Mouse (Mus musculus): ENCODE measurements around the gene Per2.
"Not testable (repeated sequence)": the region's sequence is repeated elsewhere in the genome, so short reads cannot be mapped to it uniquely, and the experiment has no call there.

Per2 gene

GRCm38 (mm10) chr1:91459059-91459809, at the start of gene Per2:
Gene Per2, minus strand, starts transcription at chr1:91459324.
- DNase-seq (ENCODE audit: low spot score in 2 of 2) = peak; percentile 99

GRCm38 (mm10) chr1:91504615-91505014, 45.5 kb upstream of the Per2 start:
- DNase-seq (ENCODE audit: low spot score in 2 of 2) = no peak

- no peak for DNase-seq (ENCODE audit: low spot score in 2 of 2)
Observed at GRCm38 (mm10) chr1:91498579-91498978, 39.5 kb upstream of the Per2 start.

- no peak for DNase-seq (ENCODE audit: low spot score in 2 of 2)
Observed at GRCm38 (mm10) chr1:91495321-91495720, 36.2 kb upstream of the Per2 start.

GRCm38 (mm10) chr1:91494457-91495140, 35.5 kb upstream of the Per2 start, which contains the start of gene Traf3ip1:
Gene Traf3ip1, plus strand, starts transcription at chr1:91494647.
- peak; percentile 79 to 90 for DNase-seq (ENCODE audit: low spot score in 2 of 2)

GRCm38 (mm10) chr1:91493938-91494337, 34.8 kb upstream of the Per2 start:
- no peak for DNase-seq (ENCODE audit: low spot score in 2 of 2)

- DNase-seq (ENCODE audit: low spot score in 2 of 2) = no peak
Observed at GRCm38 (mm10) chr1:91492740-91493139, 33.6 kb upstream of the Per2 start.

GRCm38 (mm10) chr1:91490322-91490721, 31.2 kb upstream of the Per2 start:
- no peak for DNase-seq (ENCODE audit: low spot score in 2 of 2)

GRCm38 (mm10) chr1:91486165-91486564, 27.0 kb upstream of the Per2 start:
- DNase-seq (ENCODE audit: low spot score in 2 of 2) = no peak

GRCm38 (mm10) chr1:91485422-91485821, 26.3 kb upstream of the Per2 start:
- no peak for DNase-seq (ENCODE audit: low spot score in 2 of 2)

- no peak for DNase-seq (ENCODE audit: low spot score in 2 of 2)
Observed at GRCm38 (mm10) chr1:91484011-91484346, 24.9 kb upstream of the Per2 start.

- DNase-seq (ENCODE audit: low spot score in 2 of 2) = peak; percentile 65 to 73
Observed at GRCm38 (mm10) chr1:91483304-91484010, 24.3 kb upstream of the Per2 start.

- no peak for DNase-seq (ENCODE audit: low spot score in 2 of 2)
Observed at GRCm38 (mm10) chr1:91482616-91483211, 23.6 kb upstream of the Per2 start.

GRCm38 (mm10) chr1:91478958-91479357, 19.8 kb upstream of the Per2 start:
- no peak for DNase-seq (ENCODE audit: low spot score in 2 of 2)

GRCm38 (mm10) chr1:91478145-91478544, 19.0 kb upstream of the Per2 start:
- not testable (repeated sequence) for DNase-seq (ENCODE audit: low spot score in 2 of 2)

GRCm38 (mm10) chr1:91469888-91470419, 10.8 kb upstream of the Per2 start:
- no peak for DNase-seq (ENCODE audit: low spot score in 2 of 2)

GRCm38 (mm10) chr1:91466186-91466585, 7.1 kb upstream of the Per2 start:
- no peak for DNase-seq (ENCODE audit: low spot score in 2 of 2)

- DNase-seq (ENCODE audit: low spot score in 2 of 2) = no peak
Observed at GRCm38 (mm10) chr1:91465244-91465643, 6.1 kb upstream of the Per2 start.

GRCm38 (mm10) chr1:91464436-91464835, 5.3 kb upstream of the Per2 start:
- DNase-seq (ENCODE audit: low spot score in 2 of 2) = no peak

GRCm38 (mm10) chr1:91463336-91463995, 4.3 kb upstream of the Per2 start:
- no peak for DNase-seq (ENCODE audit: low spot score in 2 of 2)

- DNase-seq (ENCODE audit: low spot score in 2 of 2) = no peak
Observed at GRCm38 (mm10) chr1:91460564-91460963, 1.4 kb upstream of the Per2 start.
